Mouse (Mus musculus): ENCODE results near the gene Lrrc55. TPM values are rescaled to one million over a fixed set of nuclear protein-coding genes. Genes with fewer than 3 reads are reported as not detected.
A peak's percentile ranks its signal among the peaks of the same experiment; 100 is the strongest.

Gene Lrrc55
- polyA plus RNA-seq, 1 experiment from 2014 or later, result 2.3 TPM

- no peaks in the 10 kb centered on the region for H3K9me3 ChIP-seq (ENCODE audit: control insufficient read depth, low read length)
- H3K27ac ChIP-seq (replicated peaks; ENCODE audit: low read depth, low read length), result no peak overlapping the region
- no peaks in the 10 kb centered on the region for H3K27me3 ChIP-seq (replicated peaks; ENCODE audit: control insufficient read depth, insufficient read depth, low read length)
- 46% methylated on average over 4 of the region's 4 CpGs for WGBS
- no peak overlapping the region for H3K9ac ChIP-seq (ENCODE audit: low read depth, low read length)
- ATAC-seq (ENCODE audit: low read depth) (no peak), DNase-seq (ENCODE audit: low spot score) (peak; percentile 42)
- no peak overlapping the region for H3K4me3 ChIP-seq (ENCODE audit: low read depth, low read length)
- H3K36me3 ChIP-seq (ENCODE audit: control insufficient read depth, insufficient read depth, low read length), result no peaks in the 10 kb centered on the region
- no peak overlapping the region for H3K4me2 ChIP-seq (ENCODE audit: low read depth, low read length)
- peaks cover 4% of the 10 kb centered on the region; the same call in 1 of the 2 replicates for H3K4me1 ChIP-seq (ENCODE audit: control insufficient read depth, insufficient read depth, low read length)
Observed at GRCm38 (mm10) chr2:85178139-85178800, 18.7 kb downstream of the Lrrc55 start.

GRCm38 (mm10) chr2:85173545-85173944 lies 23.5 kb downstream of the Lrrc55 start:
- no peak overlapping the region for H3K27ac ChIP-seq (replicated peaks; ENCODE audit: low read depth, low read length)
- peaks cover 5% of the 10 kb centered on the region; the same call in 1 of the 2 replicates for H3K27me3 ChIP-seq (replicated peaks; ENCODE audit: control insufficient read depth, insufficient read depth, low read length)
- H3K36me3 ChIP-seq (ENCODE audit: control insufficient read depth, insufficient read depth, low read length), result no peaks in the 10 kb centered on the region
- no peak overlapping the region for H3K4me2 ChIP-seq (ENCODE audit: low read depth, low read length)
- H3K9ac ChIP-seq (ENCODE audit: low read depth, low read length), result no peak overlapping the region
- ATAC-seq (ENCODE audit: low read depth) (no peak), DNase-seq (ENCODE audit: low spot score) (no peak)
- no peak overlapping the region for H3K4me3 ChIP-seq (ENCODE audit: low read depth, low read length)
- WGBS, result 54% methylated on average over 6 of the region's 6 CpGs
- H3K9me3 ChIP-seq (ENCODE audit: control insufficient read depth, low read length), result no peaks in the 10 kb centered on the region
- peaks cover 10% of the 10 kb centered on the region; the same call in 1 of the 2 replicates for H3K4me1 ChIP-seq (ENCODE audit: control insufficient read depth, insufficient read depth, low read length)

- H3K9me3 ChIP-seq (ENCODE audit: control insufficient read depth, low read length), result no peaks in the 10 kb centered on the region
- H3K4me1 ChIP-seq (ENCODE audit: control insufficient read depth, insufficient read depth, low read length), result peaks cover 10% of the 10 kb centered on the region; the same call in 1 of the 2 replicates
- WGBS, result 29% methylated on average over 2 of the region's 2 CpGs
- no peak overlapping the region for H3K9ac ChIP-seq (ENCODE audit: low read depth, low read length)
- ATAC-seq (ENCODE audit: low read depth) (peak; percentile 62), DNase-seq (ENCODE audit: low spot score) (peak; percentile 57)
- H3K4me3 ChIP-seq (ENCODE audit: low read depth, low read length), result no peak overlapping the region
- peaks cover 5% of the 10 kb centered on the region; the same call in 1 of the 2 replicates for H3K27me3 ChIP-seq (replicated peaks; ENCODE audit: control insufficient read depth, insufficient read depth, low read length)
- no peak overlapping the region for H3K27ac ChIP-seq (replicated peaks; ENCODE audit: low read depth, low read length)
- no peaks in the 10 kb centered on the region for H3K36me3 ChIP-seq (ENCODE audit: control insufficient read depth, insufficient read depth, low read length)
- H3K4me2 ChIP-seq (ENCODE audit: low read depth, low read length), result no peak overlapping the region
Observed at GRCm38 (mm10) chr2:85172763-85173103, 24.3 kb downstream of the Lrrc55 start.

GRCm38 (mm10) chr2:85172071-85172762 lies 24.8 kb downstream of the Lrrc55 start:
- peak; percentile 89 for ATAC-seq (ENCODE audit: low read depth)
- Histone ChIP-seq H3K27me3 (replicated peaks; ENCODE audit: control insufficient read depth, insufficient read depth, low read length) (peaks cover 5% of the 10 kb centered on the region; the same call in 1 of the 2 replicates), H3K27ac (replicated peaks; ENCODE audit: low read depth, low read length) (no peak overlapping the region)

GRCm38 (mm10) chr2:85168327-85168726 lies 28.7 kb downstream of the Lrrc55 start:
- Histone ChIP-seq H3K27ac (replicated peaks; ENCODE audit: low read depth, low read length) (no peak overlapping the region), H3K9ac (ENCODE audit: low read depth, low read length) (no peak overlapping the region), H3K9me3 (ENCODE audit: control insufficient read depth, low read length) (no peaks in the 10 kb centered on the region), H3K27me3 (replicated peaks; ENCODE audit: control insufficient read depth, insufficient read depth, low read length) (peaks cover 5% of the 10 kb centered on the region; the same call in 1 of the 2 replicates), H3K4me2 (ENCODE audit: low read depth, low read length) (no peak overlapping the region), H3K4me1 (ENCODE audit: control insufficient read depth, insufficient read depth, low read length) (peaks cover 7% of the 10 kb centered on the region; the same call in 1 of the 2 replicates), H3K4me3 (ENCODE audit: low read depth, low read length) (no peak overlapping the region), H3K36me3 (ENCODE audit: control insufficient read depth, insufficient read depth, low read length) (no peaks in the 10 kb centered on the region)
- WGBS, result 69% methylated on average over 1 of the region's 1 CpGs
- ATAC-seq (ENCODE audit: low read depth), result no peak
- DNase-seq (ENCODE audit: low spot score), result no peak

More at GRCm38 (mm10) chr2:85172071-85172762, 24.8 kb downstream of the Lrrc55 start:
- H3K9me3 ChIP-seq (ENCODE audit: control insufficient read depth, low read length), result no peaks in the 10 kb centered on the region
- 38% methylated on average over 3 of the region's 3 CpGs for WGBS
- no peak overlapping the region for H3K9ac ChIP-seq (ENCODE audit: low read depth, low read length)
- peak; percentile 88 for DNase-seq (ENCODE audit: low spot score)
- no peak overlapping the region for H3K4me3 ChIP-seq (ENCODE audit: low read depth, low read length)
- peaks cover 10% of the 10 kb centered on the region; the same call in 1 of the 2 replicates for H3K4me1 ChIP-seq (ENCODE audit: control insufficient read depth, insufficient read depth, low read length)
- H3K4me2 ChIP-seq (ENCODE audit: low read depth, low read length), result no peak overlapping the region
- H3K36me3 ChIP-seq (ENCODE audit: control insufficient read depth, insufficient read depth, low read length), result no peaks in the 10 kb centered on the region

- H3K4me2 ChIP-seq (ENCODE audit: low read depth, low read length), result no peak overlapping the region
- no peaks in the 10 kb centered on the region for H3K36me3 ChIP-seq (ENCODE audit: control insufficient read depth, insufficient read depth, low read length)
- no peak overlapping the region for H3K27ac ChIP-seq (replicated peaks; ENCODE audit: low read depth, low read length)
- peaks cover 6% of the 10 kb centered on the region; the same call in 1 of the 2 replicates for H3K4me1 ChIP-seq (ENCODE audit: control insufficient read depth, insufficient read depth, low read length)
- ATAC-seq (ENCODE audit: low read depth) (no peak), DNase-seq (ENCODE audit: low spot score) (peak; percentile 36)
- no peak overlapping the region for H3K9ac ChIP-seq (ENCODE audit: low read depth, low read length)
- H3K9me3 ChIP-seq (ENCODE audit: control insufficient read depth, low read length), result no peaks in the 10 kb centered on the region
- WGBS, result 57% methylated on average over 1 of the region's 1 CpGs
- no peak overlapping the region for H3K4me3 ChIP-seq (ENCODE audit: low read depth, low read length)
- peaks cover 5% of the 10 kb centered on the region; the same call in 1 of the 2 replicates for H3K27me3 ChIP-seq (replicated peaks; ENCODE audit: control insufficient read depth, insufficient read depth, low read length)
Observed at GRCm38 (mm10) chr2:85167624-85168023, 29.4 kb downstream of the Lrrc55 start.

- Histone ChIP-seq H3K27ac (replicated peaks; ENCODE audit: low read depth, low read length) (no peak overlapping the region), H3K9ac (ENCODE audit: low read depth, low read length) (no peak overlapping the region), H3K27me3 (replicated peaks; ENCODE audit: control insufficient read depth, insufficient read depth, low read length) (no peaks in the 10 kb centered on the region), H3K36me3 (ENCODE audit: control insufficient read depth, insufficient read depth, low read length) (no peaks in the 10 kb centered on the region), H3K4me3 (ENCODE audit: low read depth, low read length) (no peak overlapping the region), H3K4me1 (ENCODE audit: control insufficient read depth, insufficient read depth, low read length) (0 out of 2 replicates have a peak, but pooled peaks cover 5% of the 10 kb centered on the region), H3K4me2 (ENCODE audit: low read depth, low read length) (no peak overlapping the region), H3K9me3 (ENCODE audit: control insufficient read depth, low read length) (no peaks in the 10 kb centered on the region)
- peak; percentile 52 for DNase-seq (ENCODE audit: low spot score)
- 26% methylated on average over 7 of the region's 7 CpGs for WGBS
- ATAC-seq (ENCODE audit: low read depth), result no peak
Observed at GRCm38 (mm10) chr2:85163311-85164047, 33.5 kb downstream of the Lrrc55 start.

- 22% methylated on average over 1 of the region's 1 CpGs for WGBS
- Histone ChIP-seq H3K9ac (ENCODE audit: low read depth, low read length) (no peak overlapping the region), H3K4me3 (ENCODE audit: low read depth, low read length) (no peak overlapping the region), H3K36me3 (ENCODE audit: control insufficient read depth, insufficient read depth, low read length) (no peaks in the 10 kb centered on the region), H3K9me3 (ENCODE audit: control insufficient read depth, low read length) (no peaks in the 10 kb centered on the region), H3K27ac (replicated peaks; ENCODE audit: low read depth, low read length) (no peak overlapping the region), H3K4me1 (ENCODE audit: control insufficient read depth, insufficient read depth, low read length) (0 out of 2 replicates have a peak, but pooled peaks cover 5% of the 10 kb centered on the region), H3K27me3 (replicated peaks; ENCODE audit: control insufficient read depth, insufficient read depth, low read length) (no peaks in the 10 kb centered on the region), H3K4me2 (ENCODE audit: low read depth, low read length) (no peak overlapping the region)
- no peak for ATAC-seq (ENCODE audit: low read depth)
- DNase-seq (ENCODE audit: low spot score), result no peak
Observed at GRCm38 (mm10) chr2:85161638-85162093, 35.3 kb downstream of the Lrrc55 start.

Data from embryonic facial prominence, embryonic 14.5 days (tissue).